Mouse (Mus musculus) CH12.LX (cell line): ENCODE measurements around the gene Bach2.

Experiments used
- CHD1 ChIP-seq: IDR thresholded peaks from 2 replicates; pipeline ENCODE4 v1.6.1; 2012; ENCODE audit warnings: low read depth, low read length, improper control_type of control experiment, inconsistent platforms
- CHD2 ChIP-seq: IDR thresholded peaks from 2 replicates; pipeline ENCODE4 v1.6.1; 2011; ENCODE audit warnings: low read length, improper control_type of control experiment
- CTCF ChIP-seq, 2 experiments: IDR thresholded peaks in 1 of 2; conservative IDR thresholded peaks in 1 of 2; 2 replicates each; pipeline ENCODE4 v1.5.1; 2011 to 2012; ENCODE audit warnings: low read depth in 2 of 2, low read length in 2 of 2, improper control_type of control experiment in 1 of 2, inconsistent platforms in 1 of 2, mild to moderate bottlenecking in 1 of 2, moderate library complexity in 1 of 2
- EP300 ChIP-seq: IDR thresholded peaks from 2 replicates; pipeline ENCODE4 v1.6.1; 2011; ENCODE audit warnings: low read length, improper control_type of control experiment
- HCFC1 ChIP-seq: IDR thresholded peaks from 2 replicates; pipeline ENCODE4 v1.6.1; 2012; ENCODE audit warnings: low read depth, mild to moderate bottlenecking, inconsistent platforms, low read length, improper control_type of control experiment
- JUN ChIP-seq: IDR thresholded peaks from 2 replicates; pipeline ENCODE4 v1.6.1; 2011; ENCODE audit warnings: low read depth, mild to moderate bottlenecking, low read length, improper control_type of control experiment, moderate library complexity; ENCODE audit not compliant: insufficient read depth
- MEF2A ChIP-seq: IDR thresholded peaks from 2 replicates; pipeline ENCODE4 v1.6.1; 2014; ENCODE audit warnings: low read depth, mild to moderate bottlenecking, inconsistent platforms, low read length, improper control_type of control experiment, borderline replicate concordance
- MYC ChIP-seq: IDR thresholded peaks from 2 replicates; pipeline ENCODE4 v1.6.1; 2011; ENCODE audit warnings: low read depth, mild to moderate bottlenecking, improper control_type of control experiment, low read length
- UBTF ChIP-seq: IDR thresholded peaks from 2 replicates; pipeline ENCODE4 v1.6.1; 2012; ENCODE audit warnings: low read depth, mild to moderate bottlenecking, inconsistent platforms, low read length, improper control_type of control experiment, moderate library complexity
- USF2 ChIP-seq: conservative IDR thresholded peaks from 2 replicates; pipeline ENCODE4 v1.6.1; 2011; ENCODE audit warnings: low read depth, low read length, improper control_type of control experiment
- ZKSCAN1 ChIP-seq: IDR thresholded peaks from 2 replicates; pipeline ENCODE4 v1.6.1; 2012; ENCODE audit warnings: low read depth, inconsistent platforms, low read length, improper control_type of control experiment, borderline replicate concordance

GRCm38 (mm10) chr4:32320039-32320438, 81.4 kb downstream of the Bach2 start:
- no peak for TF ChIP-seq EP300
- TF ChIP-seq CTCF (conservative IDR thresholded peaks at IDR 0.05 in 1 of 2, IDR thresholded peaks at IDR 0.05 in 1 of 2; ENCODE audit: low read depth in 2 of 2, low read length in 2 of 2): no peak
- TF ChIP-seq CHD2: no peak
- no peak for TF ChIP-seq MYC
- TF ChIP-seq ZKSCAN1: no peak
- TF ChIP-seq UBTF: no peak
- TF ChIP-seq HCFC1: no peak
- TF ChIP-seq CHD1: no peak
- no peak for TF ChIP-seq JUN
- no peak for TF ChIP-seq MEF2A
- TF ChIP-seq USF2: no peak
